Mouse (Mus musculus): ENCODE data around the gene Arfrp1.

Gene Arfrp1

GRCm38 (mm10) chr2:181377230-181377629 lies 12.0 kb upstream of the Arfrp1 start:
- DNase-seq (ENCODE audit: low read depth, low spot score), result no peak

- no peak for DNase-seq (ENCODE audit: low read depth, low spot score)
Observed at GRCm38 (mm10) chr2:181375787-181376186, 10.6 kb upstream of the Arfrp1 start.

- DNase-seq (ENCODE audit: low read depth, low spot score), result no peak
Observed at GRCm38 (mm10) chr2:181370001-181370400, 4.8 kb upstream of the Arfrp1 start.

- DNase-seq (ENCODE audit: low read depth, low spot score), result no peak
Observed at GRCm38 (mm10) chr2:181365655-181366075, 461 bp upstream of the Arfrp1 start.

GRCm38 (mm10) chr2:181364487-181364859 lies 731 bp downstream of the Arfrp1 start:
- no peak for DNase-seq (ENCODE audit: low read depth, low spot score)

GRCm38 (mm10) chr2:181363946-181364345 lies 1.3 kb downstream of the Arfrp1 start:
- DNase-seq (ENCODE audit: low read depth, low spot score), result no peak

GRCm38 (mm10) chr2:181356780-181357179 lies 8.4 kb downstream of the Arfrp1 start:
- DNase-seq (ENCODE audit: low read depth, low spot score), result no peak

- no peak for DNase-seq (ENCODE audit: low read depth, low spot score)
Observed at GRCm38 (mm10) chr2:181342766-181343165, 22.4 kb downstream of the Arfrp1 start.

- no peak for DNase-seq (ENCODE audit: low read depth, low spot score)
Observed at GRCm38 (mm10) chr2:181340426-181340825, 24.8 kb downstream of the Arfrp1 start.

GRCm38 (mm10) chr2:181334023-181334422 lies 31.2 kb downstream of the Arfrp1 start:
- DNase-seq (ENCODE audit: low read depth, low spot score), result no peak

GRCm38 (mm10) chr2:181332542-181332941 lies 32.7 kb downstream of the Arfrp1 start:
- DNase-seq (ENCODE audit: low read depth, low spot score), result no peak

GRCm38 (mm10) chr2:181326098-181326497 lies 39.1 kb downstream of the Arfrp1 start:
- DNase-seq (ENCODE audit: low read depth, low spot score), result no peak

- DNase-seq (ENCODE audit: low read depth, low spot score), result no peak
Observed at GRCm38 (mm10) chr2:181322136-181322535, 43.1 kb downstream of the Arfrp1 start.

GRCm38 (mm10) chr2:181320103-181320499 lies 45.1 kb downstream of the Arfrp1 start:
- no peak for DNase-seq (ENCODE audit: low read depth, low spot score)

- DNase-seq (ENCODE audit: low read depth, low spot score), result peak; percentile 80
Observed at GRCm38 (mm10) chr2:181319248-181320102, 45.7 kb downstream of the Arfrp1 start, which contains the start of gene Rtel1. Gene Rtel1 (plus strand): TSS chr2:181319739.

- no peak for DNase-seq (ENCODE audit: low read depth, low spot score)
Observed at GRCm38 (mm10) chr2:181314080-181314810, 51.0 kb downstream of the Arfrp1 start, which contains the start of gene Stmn3. Gene Stmn3 (minus strand): TSS chr2:181314500.

- no peak for DNase-seq (ENCODE audit: low read depth, low spot score)
Observed at GRCm38 (mm10) chr2:181313344-181314079, 51.7 kb downstream of the Arfrp1 start.

- no peak for DNase-seq (ENCODE audit: low read depth, low spot score)
Observed at GRCm38 (mm10) chr2:181313006-181313343, 52.2 kb downstream of the Arfrp1 start.

GRCm38 (mm10) chr2:181312435-181312834 lies 52.8 kb downstream of the Arfrp1 start:
- DNase-seq (ENCODE audit: low read depth, low spot score), result no peak
